Mouse (Mus musculus): Measurements from ENCODE around the gene Npepps.
"Not testable (repeated sequence)": the region's sequence is repeated elsewhere in the genome, so short reads cannot be mapped to it uniquely, and the experiment has no call there.

DNA sequence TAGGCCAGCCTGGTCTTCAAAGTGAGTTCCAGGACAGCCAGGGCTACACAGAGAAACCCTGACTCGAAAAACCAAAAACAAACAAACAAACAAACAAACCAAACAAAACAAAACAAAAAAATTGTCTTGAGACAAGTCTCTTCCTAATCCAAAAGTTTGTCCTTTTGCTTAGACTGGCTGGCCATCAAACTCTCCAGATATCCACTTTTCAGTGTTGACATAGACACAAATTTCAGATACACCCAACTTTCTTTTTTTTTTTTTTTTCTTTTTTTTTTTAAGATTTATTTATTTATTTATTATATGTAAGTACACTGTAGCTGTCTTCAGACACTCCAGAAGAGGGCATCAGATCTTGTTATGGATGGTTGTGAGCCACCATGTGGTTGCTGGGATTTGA, 32.4 kb upstream of the Npepps start:
- not testable (repeated sequence) for TF ChIP-seq CTCF (IDR thresholded peaks at IDR 0.05; ENCODE audit: low read depth, low read length); POLR2A (IDR thresholded peaks at IDR 0.05; ENCODE audit: extremely low read depth, insufficient read depth, low read length)

All from liver, adult 2 months (tissue).